Comparison of ENCODE assay signal across 26 mouse cellular contexts in genomic region chr4:116655658-116656057, GRCm38 (mm10). TPM values are rescaled to one million over a fixed set of nuclear protein-coding genes. Genes with fewer than 3 reads are reported as not detected.
DNase-seq lines count a peak whose midpoint lies in the region; ATAC-seq and TF ChIP-seq lines count a peak whose summit lies in the region.
"Had no signal": no experiment of that assay in that cellular context is flagged by ENCODE, and none has a peak within 500 bp of the region (broad histone marks: within the 10 kb centered on the region; RNA-seq: fewer than 3 reads in every experiment).

No protein-coding gene starts in this region.

- no peak for ATAC-seq in kidney, embryonic 16.5 days (ENCODE audit: low FRiP score, low TSS enrichment)
- ATAC-seq in liver, postnatal 0 days = no peak
- no peak for ATAC-seq in forebrain, embryonic 13.5 days
- ATAC-seq: forebrain, embryonic 16.5 days had no signal

- H3K36me3 ChIP-seq in kidney, embryonic 16.5 days (ENCODE audit: insufficient read depth, low read length) = no peaks in the 10 kb centered on the region
- no peaks in the 10 kb centered on the region for H3K36me3 ChIP-seq in liver, postnatal 0 days (replicated peaks; ENCODE audit: insufficient read depth, low read length)
- no peaks in the 10 kb centered on the region for H3K36me3 ChIP-seq in macrophage (ENCODE audit: inconsistent target)
- H3K36me3 ChIP-seq in forebrain, embryonic 13.5 days (ENCODE audit: poor library complexity, severe bottlenecking) = no peaks in the 10 kb centered on the region
- H3K36me3 ChIP-seq: embryonic facial prominence, embryonic 13.5 days; forebrain, embryonic 10.5 days; midbrain, embryonic 10.5 days; neural tube, embryonic 12.5 days had no signal

- DNase-seq in gastrocnemius, adult 2 months = no peak
- DNase-seq in gastrocnemius, postnatal 10 days = no peak
- no peak for DNase-seq in kidney, postnatal 10 days
- no peak for DNase-seq in liver, postnatal 0 days
- DNase-seq in liver = no peak
- DNase-seq: cerebellum, adult 18-20 months; cerebellum, postnatal 10 days; gastrocnemius, postnatal 14 days; layer of hippocampus, postnatal 36 days; left cerebral cortex, postnatal 4 days; lung, postnatal 10 days; right cerebral cortex, postnatal 4 days; thymus, adult 18-20 months; thymus, postnatal 25 days had no signal

- H3K4me3 ChIP-seq in gastrocnemius, adult 2 months = no peak overlapping the region
- H3K4me3 ChIP-seq in kidney, embryonic 16.5 days (ENCODE audit: low read length) = no peak overlapping the region
- H3K4me3 ChIP-seq in liver, postnatal 0 days (ENCODE audit: low read depth, low read length) = no peak overlapping the region
- no peak overlapping the region for H3K4me3 ChIP-seq in macrophage (ENCODE audit: inconsistent target)
- H3K4me3 ChIP-seq in forebrain, embryonic 13.5 days = no peak overlapping the region
- H3K4me3 ChIP-seq: embryonic facial prominence, embryonic 13.5 days; forebrain, embryonic 10.5 days; midbrain, embryonic 10.5 days; myocyte; neural tube, embryonic 12.5 days had no signal

- no peak overlapping the region for H3K9ac ChIP-seq in kidney, embryonic 16.5 days (replicated peaks; ENCODE audit: low read length)
- H3K9ac ChIP-seq in liver, postnatal 0 days (replicated peaks) = no peak overlapping the region
- H3K9ac ChIP-seq in forebrain, embryonic 13.5 days = no peak overlapping the region
- H3K9ac ChIP-seq: embryonic facial prominence, embryonic 13.5 days; hindbrain, embryonic 14.5 days; neural tube, embryonic 12.5 days had no signal

- H3K27me3 ChIP-seq in kidney, embryonic 16.5 days (ENCODE audit: insufficient read depth, low read length) = no peaks in the 10 kb centered on the region
- H3K27me3 ChIP-seq in liver, postnatal 0 days (ENCODE audit: insufficient read depth, low read length) = no peaks in the 10 kb centered on the region
- H3K27me3 ChIP-seq in forebrain, embryonic 13.5 days = no peaks in the 10 kb centered on the region
- H3K27me3 ChIP-seq: embryonic facial prominence, embryonic 13.5 days; neural tube, embryonic 12.5 days had no signal

- H3K79me2 ChIP-seq in macrophage (ENCODE audit: inconsistent target) = peaks cover 38% of the 10 kb centered on the region

- intact Hi-C loops in gastrocnemius, adult 2 months (cut with DNase I) = no loop called here

- no peak for TF ChIP-seq EP300 in liver, postnatal 0 days (IDR thresholded peaks at IDR 0.05; ENCODE audit: low read depth)

- H3K9me3 ChIP-seq in kidney, embryonic 16.5 days (ENCODE audit: low read length) = no peaks in the 10 kb centered on the region
- H3K9me3 ChIP-seq in liver, postnatal 0 days (ENCODE audit: low read length) = no peaks in the 10 kb centered on the region
- H3K9me3 ChIP-seq in forebrain, embryonic 13.5 days (replicated peaks) = no peaks in the 10 kb centered on the region
- H3K9me3 ChIP-seq: embryonic facial prominence, embryonic 13.5 days; forebrain, embryonic 10.5 days; midbrain, embryonic 10.5 days; neural tube, embryonic 12.5 days had no signal

- H3K27ac ChIP-seq in gastrocnemius, adult 2 months = peak overlapping the region; percentile 31; the same call in 1 of the 2 replicates
- H3K27ac ChIP-seq in kidney, embryonic 16.5 days (ENCODE audit: low read length) = peak overlapping the region; percentile 65
- H3K27ac ChIP-seq in liver, postnatal 0 days (ENCODE audit: low read depth) = peak overlapping the region; percentile 76
- peak overlapping the region; percentile 98 for H3K27ac ChIP-seq in macrophage
- H3K27ac ChIP-seq in forebrain, embryonic 13.5 days = no peak overlapping the region
- H3K27ac ChIP-seq: embryonic facial prominence, embryonic 13.5 days; forebrain, embryonic 10.5 days; hindbrain, embryonic 14.5 days; midbrain, embryonic 10.5 days; neural tube, embryonic 12.5 days; stomach, postnatal 0 days had no signal

- no peak for TF ChIP-seq CTCF in gastrocnemius, adult 2 months (IDR thresholded peaks at IDR 0.05)
- no peak for TF ChIP-seq CTCF in liver, postnatal 0 days (IDR thresholded peaks at IDR 0.05; ENCODE audit: low read depth)

- H3K4me1 ChIP-seq in kidney, embryonic 16.5 days (ENCODE audit: insufficient read depth, low read length) = peaks cover 13% of the 10 kb centered on the region
- H3K4me1 ChIP-seq in liver, postnatal 0 days (ENCODE audit: insufficient read depth) = peaks cover 22% of the 10 kb centered on the region
- 0 out of 2 replicates have a peak, but pooled peaks cover 5% of the 10 kb centered on the region for H3K4me1 ChIP-seq in forebrain, embryonic 13.5 days
- H3K4me1 ChIP-seq: neural tube, embryonic 12.5 days had no signal

- H3K4me2 ChIP-seq in kidney, embryonic 16.5 days (replicated peaks; ENCODE audit: low read depth, low read length) = no peak overlapping the region
- no peak overlapping the region for H3K4me2 ChIP-seq in liver, postnatal 0 days (ENCODE audit: low read depth, low read length)
- no peak overlapping the region for H3K4me2 ChIP-seq in forebrain, embryonic 13.5 days
- H3K4me2 ChIP-seq: embryonic facial prominence, embryonic 13.5 days; heart, embryonic 11.5 days; hindbrain, embryonic 14.5 days; neural tube, embryonic 12.5 days had no signal

- WGBS in kidney, embryonic 16.5 days = 68% methylated on average over 3 of the region's 3 CpGs
- WGBS in liver, postnatal 0 days (ENCODE audit: insufficient replicate concordance) = 55% methylated on average over 3 of the region's 3 CpGs
- WGBS in macrophage (ENCODE audit: missing documents) = 79% methylated on average over 2 of the region's 3 CpGs
- WGBS in forebrain, embryonic 13.5 days = 78% methylated on average over 3 of the region's 3 CpGs

RNA-seq across cellular contexts. Expression of gene Akr1a1, which starts 4.2 kb away (rescaled TPM):
- total RNA-seq in gastrocnemius, adult 2 months (2021) = 100 to 1,000 TPM; 178 to 196 TPM
- total RNA-seq in gastrocnemius, postnatal 10 days (2021) = 100 to 1,000 TPM; 300 to 334 TPM
- 869 and 947 TPM in 2 replicates for polyA plus RNA-seq in kidney, embryonic 16.5 days (2015; fragmentation: Nextera tagmentation; extraction: Ambion mirVana)
- 320 and 321 TPM in 2 replicates for polyA plus RNA-seq in liver, postnatal 0 days (2015; fragmentation: Nextera tagmentation; extraction: Ambion mirVana)
- total RNA-seq in macrophage (2018; cell fraction: chromatin; rRNA removed) = 100 to 1,000 TPM in 24 of 26 experiments, 10 to 100 TPM in 2; 83.3 to 459 (median 260) TPM
- total RNA-seq in macrophage (2018; cell fraction: cytosol; rRNA removed) = 1,000 to 10,000 TPM; 1,790 to 2,654 (median 2,221) TPM
- total RNA-seq in macrophage (2018; cell fraction: nucleus; rRNA removed) = 1,000 to 10,000 TPM in 2 of 26 experiments, 100 to 1,000 TPM in 24; 276 to 1,128 (median 644) TPM
- 1,138 to 1,978 TPM (median 1,711 TPM) in 3 replicates for polyA plus RNA-seq in macrophage (2018)
- polyA plus RNA-seq in forebrain, embryonic 13.5 days (2015; fragmentation: Nextera tagmentation; extraction: Ambion mirVana) = 657 and 694 TPM in 2 replicates

RNA-seq across cellular contexts. Expression of gene Nasp, which starts 27.9 kb away (rescaled TPM):
- total RNA-seq in gastrocnemius, adult 2 months (2021) = 10 to 100 TPM; 11.5 to 11.8 TPM
- total RNA-seq in gastrocnemius, postnatal 10 days (2021) = 10 to 100 TPM; 22.2 to 28.5 TPM
- polyA plus RNA-seq in kidney, embryonic 16.5 days (2015; fragmentation: Nextera tagmentation; extraction: Ambion mirVana) = 144 and 169 TPM in 2 replicates
- polyA plus RNA-seq in liver, postnatal 0 days (2015; fragmentation: Nextera tagmentation; extraction: Ambion mirVana) = 30.0 and 30.6 TPM in 2 replicates
- total RNA-seq in macrophage (2018; cell fraction: chromatin; rRNA removed) = 10 to 100 TPM; 17.0 to 96.4 (median 46.6) TPM
- 10 to 100 TPM; 12.1 to 32.1 (median 23.4) TPM for total RNA-seq in macrophage (2018; cell fraction: cytosol; rRNA removed)
- total RNA-seq in macrophage (2018; cell fraction: nucleus; rRNA removed) = 10 to 100 TPM; 13.4 to 98.4 (median 25.1) TPM
- polyA plus RNA-seq in macrophage (2018) = 25.6 to 55.5 TPM (median 47.9 TPM) in 3 replicates
- 201 and 217 TPM in 2 replicates for polyA plus RNA-seq in forebrain, embryonic 13.5 days (2015; fragmentation: Nextera tagmentation; extraction: Ambion mirVana)

RNA-seq across cellular contexts. Expression of gene Prdx1, which starts 29.7 kb away (rescaled TPM):
- total RNA-seq in gastrocnemius, adult 2 months (2021) = 100 to 1,000 TPM; 260 to 273 TPM
- 100 to 1,000 TPM; 241 to 242 TPM for total RNA-seq in gastrocnemius, postnatal 10 days (2021)
- polyA plus RNA-seq in kidney, embryonic 16.5 days (2015; fragmentation: Nextera tagmentation; extraction: Ambion mirVana) = 1,468 and 1,536 TPM in 2 replicates
- 2,167 and 2,192 TPM in 2 replicates for polyA plus RNA-seq in liver, postnatal 0 days (2015; fragmentation: Nextera tagmentation; extraction: Ambion mirVana)
- total RNA-seq in macrophage (2018; cell fraction: chromatin; rRNA removed) = 100 to 1,000 TPM in 24 of 26 experiments, 10 to 100 TPM in 2; 89.0 to 603 (median 253) TPM
- 1,000 to 10,000 TPM in 13 of 26 experiments, 100 to 1,000 TPM in 13; 721 to 1,615 (median 996) TPM for total RNA-seq in macrophage (2018; cell fraction: cytosol; rRNA removed)
- 100 to 1,000 TPM in 25 of 26 experiments, 10 to 100 TPM in 1; 85.1 to 546 (median 313) TPM for total RNA-seq in macrophage (2018; cell fraction: nucleus; rRNA removed)
- polyA plus RNA-seq in macrophage (2018) = 1,330 to 1,969 TPM (median 1,907 TPM) in 3 replicates
- polyA plus RNA-seq in forebrain, embryonic 13.5 days (2015; fragmentation: Nextera tagmentation; extraction: Ambion mirVana) = 809 and 818 TPM in 2 replicates

RNA-seq across cellular contexts. Expression of gene Mmachc, which starts 52.5 kb away (rescaled TPM):
- total RNA-seq in gastrocnemius, adult 2 months (2021) = 10 to 100 TPM; 25.5 to 46.4 TPM
- total RNA-seq in gastrocnemius, postnatal 10 days (2021) = 10 to 100 TPM; 23.0 to 25.6 TPM
- polyA plus RNA-seq in kidney, embryonic 16.5 days (2015; fragmentation: Nextera tagmentation; extraction: Ambion mirVana) = 27.0 and 30.6 TPM in 2 replicates
- 10.8 and 10.9 TPM in 2 replicates for polyA plus RNA-seq in liver, postnatal 0 days (2015; fragmentation: Nextera tagmentation; extraction: Ambion mirVana)
- total RNA-seq in macrophage (2018; cell fraction: chromatin; rRNA removed) = 1 to 10 TPM in 8 of 26 experiments, under 1 TPM in 7, not detected in 11; 0.34 to 3.6 (median 1.5) TPM
- total RNA-seq in macrophage (2018; cell fraction: cytosol; rRNA removed) = 10 to 100 TPM in 1 of 26 experiments, 1 to 10 TPM in 25; 4.2 to 10.0 (median 6.3) TPM
- total RNA-seq in macrophage (2018; cell fraction: nucleus; rRNA removed) = 1 to 10 TPM in 19 of 26 experiments, under 1 TPM in 6, not detected in 1; 0.50 to 8.3 (median 1.7) TPM
- polyA plus RNA-seq in macrophage (2018) = 5.1 to 10.4 TPM (median 9.4 TPM) in 3 replicates
- polyA plus RNA-seq in forebrain, embryonic 13.5 days (2015; fragmentation: Nextera tagmentation; extraction: Ambion mirVana) = 31.4 and 34.2 TPM in 2 replicates

RNA-seq across cellular contexts. Expression of gene Ccdc163, which starts 52.7 kb away (rescaled TPM):
- total RNA-seq in gastrocnemius, adult 2 months (2021) = 1 to 10 TPM; 1.9 to 3.8 TPM
- total RNA-seq in gastrocnemius, postnatal 10 days (2021) = 1 to 10 TPM; 5.0 to 7.5 TPM
- 28.8 and 40.2 TPM in 2 replicates for polyA plus RNA-seq in kidney, embryonic 16.5 days (2015; fragmentation: Nextera tagmentation; extraction: Ambion mirVana)
- 6.1 and 8.4 TPM in 2 replicates for polyA plus RNA-seq in liver, postnatal 0 days (2015; fragmentation: Nextera tagmentation; extraction: Ambion mirVana)
- 100 to 1,000 TPM in 1 of 26 experiments, 10 to 100 TPM in 25; 30.6 to 103 (median 65.3) TPM for total RNA-seq in macrophage (2018; cell fraction: chromatin; rRNA removed)
- total RNA-seq in macrophage (2018; cell fraction: cytosol; rRNA removed) = 10 to 100 TPM in 22 of 26 experiments, 1 to 10 TPM in 4; 8.1 to 23.9 (median 12.8) TPM
- total RNA-seq in macrophage (2018; cell fraction: nucleus; rRNA removed) = 10 to 100 TPM; 26.0 to 80.4 (median 57.5) TPM
- polyA plus RNA-seq in macrophage (2018) = 7.9 to 32.9 TPM (median 10.8 TPM) in 3 replicates
- 26.1 and 27.0 TPM in 2 replicates for polyA plus RNA-seq in forebrain, embryonic 13.5 days (2015; fragmentation: Nextera tagmentation; extraction: Ambion mirVana)
